Mouse (Mus musculus): ENCODE measurements around the gene Pla1a. TPM values are rescaled to one million over a fixed set of nuclear protein-coding genes. Genes with fewer than 3 reads are reported as not detected.

The Pla1a gene
- polyA plus RNA-seq, 1 experiment from 2014 or later: 0.68 TPM

DNA sequence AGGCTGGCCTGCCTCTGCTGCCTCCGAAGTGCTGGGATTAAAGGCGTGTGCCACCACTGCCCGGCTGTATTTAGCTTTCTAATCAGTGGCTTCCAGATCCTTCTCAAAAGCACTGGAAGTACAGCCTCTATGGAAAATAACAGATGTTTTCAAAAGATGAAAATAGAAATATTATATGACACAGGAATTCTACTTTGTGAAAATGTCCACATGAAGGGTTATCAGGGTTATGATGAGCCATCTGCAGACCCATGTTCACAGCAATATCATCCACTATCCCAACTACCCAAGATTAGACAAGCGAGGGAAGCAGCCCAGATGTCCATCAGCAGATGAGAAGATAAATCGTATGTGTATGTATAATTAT, 39.5 kb upstream of the Pla1a start:
- ATAC-seq: no peak

GRCm38 (mm10) chr16:38471697-38472506, 39.0 kb upstream of the Pla1a start:
- 0 out of 2 replicates have a peak, but pooled peaks cover 1% of the 10 kb centered on the region for H3K4me1 ChIP-seq (ENCODE audit: control insufficient read depth, insufficient read depth, low read length)
- 80% methylated on average over 11 of the region's 11 CpGs for WGBS
- no peak overlapping the region for H3K4me3 ChIP-seq (ENCODE audit: low read depth, low read length)
- H3K27ac ChIP-seq (ENCODE audit: low read length): no peak overlapping the region
- H3K4me2 ChIP-seq (ENCODE audit: low read length): no peak overlapping the region
- no peaks in the 10 kb centered on the region for H3K36me3 ChIP-seq (ENCODE audit: control insufficient read depth, insufficient read depth, low read length)
- no peak for ATAC-seq
- no peaks in the 10 kb centered on the region for H3K9me3 ChIP-seq (replicated peaks; ENCODE audit: control insufficient read depth, low read length, poor library complexity, severe bottlenecking)
- H3K9ac ChIP-seq (ENCODE audit: low read depth, low read length): no peak overlapping the region
- H3K27me3 ChIP-seq (ENCODE audit: control insufficient read depth, insufficient read depth, low read depth, low read length): no peaks in the 10 kb centered on the region

More for the DNA sequence above, 39.5 kb upstream of the Pla1a start:
- H3K4me1 ChIP-seq (ENCODE audit: control insufficient read depth, insufficient read depth, low read length): 0 out of 2 replicates have a peak, but pooled peaks cover 3% of the 10 kb centered on the region
- H3K4me3 ChIP-seq (ENCODE audit: low read depth, low read length): no peak overlapping the region
- no peak overlapping the region for H3K27ac ChIP-seq (ENCODE audit: low read length)
- WGBS: 87% methylated on average over 5 of the region's 5 CpGs
- no peaks in the 10 kb centered on the region for H3K36me3 ChIP-seq (ENCODE audit: control insufficient read depth, insufficient read depth, low read length)
- H3K9me3 ChIP-seq (replicated peaks; ENCODE audit: control insufficient read depth, low read length, poor library complexity, severe bottlenecking): no peaks in the 10 kb centered on the region
- H3K9ac ChIP-seq (ENCODE audit: low read depth, low read length): no peak overlapping the region
- H3K27me3 ChIP-seq (ENCODE audit: control insufficient read depth, insufficient read depth, low read depth, low read length): no peaks in the 10 kb centered on the region
- no peak overlapping the region for H3K4me2 ChIP-seq (ENCODE audit: low read length)

DNA sequence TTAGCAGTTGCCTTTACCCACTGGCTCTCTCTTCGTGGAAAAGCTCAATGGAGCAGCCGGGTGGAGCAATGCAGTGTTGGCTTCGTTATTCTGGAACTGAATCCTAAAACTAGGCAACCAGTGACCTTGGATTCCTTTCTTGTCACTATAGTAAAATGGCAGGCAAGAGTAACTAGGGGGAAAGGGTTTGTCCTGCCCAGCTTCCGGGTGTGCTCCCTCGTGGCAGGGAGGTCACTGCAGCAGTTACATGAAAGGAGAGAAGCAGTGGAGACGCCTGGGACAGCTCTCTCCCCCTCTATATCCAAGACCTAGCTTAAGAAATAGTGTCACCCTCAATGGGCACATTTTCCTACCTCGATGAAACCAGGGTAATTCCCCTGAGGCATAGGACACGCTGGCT, 36.5 kb upstream of the Pla1a start:
- ATAC-seq: no peak
- Histone ChIP-seq H3K27me3 (ENCODE audit: control insufficient read depth, insufficient read depth, low read depth, low read length) (no peaks in the 10 kb centered on the region), H3K27ac (ENCODE audit: low read length) (no peak overlapping the region), H3K4me1 (ENCODE audit: control insufficient read depth, insufficient read depth, low read length) (no peaks in the 10 kb centered on the region), H3K4me2 (ENCODE audit: low read length) (no peak overlapping the region), H3K4me3 (ENCODE audit: low read depth, low read length) (no peak overlapping the region), H3K9me3 (replicated peaks; ENCODE audit: control insufficient read depth, low read length, poor library complexity, severe bottlenecking) (no peaks in the 10 kb centered on the region), H3K9ac (ENCODE audit: low read depth, low read length) (no peak overlapping the region), H3K36me3 (ENCODE audit: control insufficient read depth, insufficient read depth, low read length) (no peaks in the 10 kb centered on the region)
- WGBS: 77% methylated on average over 8 of the region's 8 CpGs

- 36% methylated on average over 3 of the region's 3 CpGs for WGBS
- no peak for ATAC-seq
Observed at GRCm38 (mm10) chr16:38468706-38469018, 35.7 kb upstream of the Pla1a start.

GRCm38 (mm10) chr16:38467917-38468705, 35.2 kb upstream of the Pla1a start:
- 85% methylated on average over 8 of the region's 8 CpGs for WGBS
- Histone ChIP-seq H3K4me3 (ENCODE audit: low read depth, low read length) (no peak overlapping the region), H3K4me1 (ENCODE audit: control insufficient read depth, insufficient read depth, low read length) (no peaks in the 10 kb centered on the region), H3K9ac (ENCODE audit: low read depth, low read length) (no peak overlapping the region), H3K36me3 (ENCODE audit: control insufficient read depth, insufficient read depth, low read length) (no peaks in the 10 kb centered on the region), H3K4me2 (ENCODE audit: low read length) (no peak overlapping the region), H3K27me3 (ENCODE audit: control insufficient read depth, insufficient read depth, low read depth, low read length) (no peaks in the 10 kb centered on the region), H3K9me3 (replicated peaks; ENCODE audit: control insufficient read depth, low read length, poor library complexity, severe bottlenecking) (no peaks in the 10 kb centered on the region), H3K27ac (ENCODE audit: low read length) (no peak overlapping the region)
- ATAC-seq: no peak

More at GRCm38 (mm10) chr16:38468706-38469018, 35.7 kb upstream of the Pla1a start:
- H3K4me1 ChIP-seq (ENCODE audit: control insufficient read depth, insufficient read depth, low read length): no peaks in the 10 kb centered on the region
- H3K27me3 ChIP-seq (ENCODE audit: control insufficient read depth, insufficient read depth, low read depth, low read length): no peaks in the 10 kb centered on the region
- no peaks in the 10 kb centered on the region for H3K9me3 ChIP-seq (replicated peaks; ENCODE audit: control insufficient read depth, low read length, poor library complexity, severe bottlenecking)
- no peaks in the 10 kb centered on the region for H3K36me3 ChIP-seq (ENCODE audit: control insufficient read depth, insufficient read depth, low read length)
- no peak overlapping the region for H3K4me3 ChIP-seq (ENCODE audit: low read depth, low read length)
- no peak overlapping the region for H3K4me2 ChIP-seq (ENCODE audit: low read length)
- H3K27ac ChIP-seq (ENCODE audit: low read length): no peak overlapping the region
- H3K9ac ChIP-seq (ENCODE audit: low read depth, low read length): no peak overlapping the region

- no peak overlapping the region for H3K4me3 ChIP-seq (ENCODE audit: low read depth, low read length)
- H3K9ac ChIP-seq (ENCODE audit: low read depth, low read length): no peak overlapping the region
- no peaks in the 10 kb centered on the region for H3K36me3 ChIP-seq (ENCODE audit: control insufficient read depth, insufficient read depth, low read length)
- no peaks in the 10 kb centered on the region for H3K27me3 ChIP-seq (ENCODE audit: control insufficient read depth, insufficient read depth, low read depth, low read length)
- H3K9me3 ChIP-seq (replicated peaks; ENCODE audit: control insufficient read depth, low read length, poor library complexity, severe bottlenecking): no peaks in the 10 kb centered on the region
- 89% methylated on average over 13 of the region's 13 CpGs for whole genome bisulfite sequencing
- no peak overlapping the region for H3K27ac ChIP-seq (ENCODE audit: low read length)
- H3K4me1 ChIP-seq (ENCODE audit: control insufficient read depth, insufficient read depth, low read length): no peaks in the 10 kb centered on the region
- H3K4me2 ChIP-seq (ENCODE audit: low read length): no peak overlapping the region
- ATAC-seq: no peak
Observed at GRCm38 (mm10) chr16:38467091-38467916, 34.4 kb upstream of the Pla1a start.

- no peak for ATAC-seq
- 86% methylated on average over 4 of the region's 4 CpGs for WGBS
- Histone ChIP-seq H3K27ac (ENCODE audit: low read length) (no peak overlapping the region), H3K4me2 (ENCODE audit: low read length) (no peak overlapping the region), H3K27me3 (ENCODE audit: control insufficient read depth, insufficient read depth, low read depth, low read length) (no peaks in the 10 kb centered on the region), H3K36me3 (ENCODE audit: control insufficient read depth, insufficient read depth, low read length) (no peaks in the 10 kb centered on the region), H3K9ac (ENCODE audit: low read depth, low read length) (no peak overlapping the region), H3K9me3 (replicated peaks; ENCODE audit: control insufficient read depth, low read length, poor library complexity, severe bottlenecking) (no peaks in the 10 kb centered on the region), H3K4me1 (ENCODE audit: control insufficient read depth, insufficient read depth, low read length) (no peaks in the 10 kb centered on the region), H3K4me3 (ENCODE audit: low read depth, low read length) (no peak overlapping the region)
Observed at GRCm38 (mm10) chr16:38466089-38466488, 33.1 kb upstream of the Pla1a start.

- ATAC-seq: no peak
- no peak overlapping the region for H3K9ac ChIP-seq (ENCODE audit: low read depth, low read length)
- WGBS: 91% methylated on average over 5 of the region's 5 CpGs
- H3K4me1 ChIP-seq (ENCODE audit: control insufficient read depth, insufficient read depth, low read length): no peaks in the 10 kb centered on the region
- no peaks in the 10 kb centered on the region for H3K27me3 ChIP-seq (ENCODE audit: control insufficient read depth, insufficient read depth, low read depth, low read length)
- H3K4me3 ChIP-seq (ENCODE audit: low read depth, low read length): no peak overlapping the region
- no peak overlapping the region for H3K27ac ChIP-seq (ENCODE audit: low read length)
- no peak overlapping the region for H3K4me2 ChIP-seq (ENCODE audit: low read length)
- no peaks in the 10 kb centered on the region for H3K9me3 ChIP-seq (replicated peaks; ENCODE audit: control insufficient read depth, low read length, poor library complexity, severe bottlenecking)
- H3K36me3 ChIP-seq (ENCODE audit: control insufficient read depth, insufficient read depth, low read length): no peaks in the 10 kb centered on the region
Observed at GRCm38 (mm10) chr16:38463305-38463704, 30.4 kb upstream of the Pla1a start.
